Mouse (Mus musculus): ENCODE measurements at regions not wholly inside any gene's neighbourhood (a gene's known extent, or its start where the extent isn't known, plus 50 kb on each side); places are given as distances from the start of the nearest gene placed in this dataset. TPM values are rescaled to one million over a fixed set of nuclear protein-coding genes. Genes with fewer than 3 reads are reported as not detected.

- no peak for DNase-seq (ENCODE audit: low spot score)
- Histone ChIP-seq H3K4me3 (no peak overlapping the region), H3K27ac (no peak overlapping the region)
These were observed 96.2 kb downstream of the Klhl6 start for GRCm38 (mm10) chr16:19886596-19886995.

GRCm38 (mm10) chr16:19889576-19889975 is 93.3 kb downstream of the Klhl6 start:
- DNase-seq (ENCODE audit: low spot score), result no peak
- H3K27me3 ChIP-seq (ENCODE audit: insufficient read depth, poor library complexity, severe bottlenecking), result no peaks in the 10 kb centered on the region
- no peaks in the 10 kb centered on the region for H3K4me1 ChIP-seq
- WGBS, result 63% methylated on average over 3 of the region's 3 CpGs
- H3K4me3 ChIP-seq, result no peak overlapping the region
- H3K27ac ChIP-seq, result no peak overlapping the region
- H3K9me3 ChIP-seq, result no peaks in the 10 kb centered on the region
- no peaks in the 10 kb centered on the region for H3K36me3 ChIP-seq

More at GRCm38 (mm10) chr16:19886596-19886995, 96.2 kb downstream of the Klhl6 start:
- Histone ChIP-seq H3K36me3 (no peaks in the 10 kb centered on the region), H3K9me3 (no peaks in the 10 kb centered on the region), H3K27me3 (ENCODE audit: insufficient read depth, poor library complexity, severe bottlenecking) (no peaks in the 10 kb centered on the region), H3K4me1 (no peaks in the 10 kb centered on the region)

- no peaks in the 10 kb centered on the region for H3K27me3 ChIP-seq (ENCODE audit: insufficient read depth, poor library complexity, severe bottlenecking)
- no peak overlapping the region for H3K27ac ChIP-seq
- H3K4me3 ChIP-seq, result no peak overlapping the region
- no peaks in the 10 kb centered on the region for H3K36me3 ChIP-seq
- 65% methylated on average over 3 of the region's 3 CpGs for WGBS
- no peaks in the 10 kb centered on the region for H3K9me3 ChIP-seq
- DNase-seq (ENCODE audit: low spot score), result no peak
- H3K4me1 ChIP-seq, result no peaks in the 10 kb centered on the region
These were observed 91.4 kb downstream of the Klhl6 start for GRCm38 (mm10) chr16:19891441-19891840.

GRCm38 (mm10) chr16:19894435-19894994 is 88.3 kb downstream of the Klhl6 start:
- 88% methylated on average over 9 of the region's 9 CpGs for WGBS
- no peaks in the 10 kb centered on the region for H3K9me3 ChIP-seq
- H3K4me1 ChIP-seq, result no peaks in the 10 kb centered on the region
- no peak overlapping the region for H3K4me3 ChIP-seq
- no peak for DNase-seq (ENCODE audit: low spot score)
- H3K27ac ChIP-seq, result no peak overlapping the region
- no peaks in the 10 kb centered on the region for H3K36me3 ChIP-seq
- H3K27me3 ChIP-seq (ENCODE audit: insufficient read depth, poor library complexity, severe bottlenecking), result no peaks in the 10 kb centered on the region

Small RNA genes in the stretch of these regions (microRNA-seq; reads per million reads assigned to microRNA genes)
- not detected for gene Gm27883

Data from heart, embryonic 10.5 days (tissue).